Mouse (Mus musculus) ES-Bruce4 (cell line): ENCODE measurements at regions not wholly inside any gene's neighbourhood (a gene's known extent, or its start where the extent isn't known, plus 50 kb on each side); places are given as distances from the start of the nearest gene placed in this dataset.

Experiments
- EP300 ChIP-seq: IDR thresholded peaks from 2 replicates; pipeline ENCODE4 v1.6.1; 2011; ENCODE audit warnings: low read depth, low read length; ENCODE audit not compliant: insufficient read depth
- POLR2A ChIP-seq: IDR thresholded peaks from one replicate; pipeline ENCODE4 v1.8.1; 2011; ENCODE audit warnings: low read length; ENCODE audit not compliant: insufficient read depth

DNA sequence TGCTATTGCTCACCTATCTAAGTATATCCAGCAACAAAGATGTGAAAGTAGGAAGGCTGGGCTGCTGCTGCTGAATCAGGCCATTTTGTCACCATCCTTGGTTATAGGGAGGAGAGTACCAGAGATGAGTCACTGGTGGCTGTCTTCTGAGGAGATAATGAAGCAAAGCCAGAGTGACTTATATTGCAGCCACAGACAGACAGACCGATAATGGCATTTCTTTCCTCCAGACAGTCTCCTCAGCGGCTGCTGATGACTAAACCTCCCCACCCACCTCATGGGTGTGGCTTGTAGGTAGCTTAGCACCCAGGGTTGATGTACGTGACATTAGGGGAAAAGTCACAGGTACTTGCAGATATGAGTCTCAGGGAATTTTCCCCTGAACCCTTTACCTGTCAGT is 136.1 kb upstream of the Jun start:
- TF ChIP-seq POLR2A (no peak), EP300 (no peak)
